ENCODE assay signal across 7 mouse cellular contexts in the genomic region with DNA sequence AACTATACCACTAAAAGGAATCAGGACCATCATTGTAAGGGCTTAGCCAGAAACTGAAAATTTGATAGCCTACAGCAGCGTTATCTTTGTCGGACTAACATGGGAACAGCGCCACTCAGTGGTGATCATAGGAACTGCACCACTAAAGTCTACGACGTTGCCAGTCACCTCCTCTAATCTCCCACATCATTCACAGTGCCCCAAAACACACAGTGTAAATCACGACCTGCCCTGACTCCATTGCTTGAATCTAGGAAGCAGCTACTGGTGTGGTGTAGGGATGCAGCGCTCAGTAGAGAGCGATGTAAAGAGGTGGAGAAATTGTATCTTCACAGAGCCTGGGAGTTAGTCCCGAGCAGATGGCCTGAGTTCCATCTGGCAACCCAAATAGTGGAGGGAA. TPM values are rescaled to one million over a fixed set of nuclear protein-coding genes. Genes with fewer than 3 reads are reported as not detected.
DNase-seq lines count a peak whose midpoint lies in the region; ATAC-seq lines count a peak whose summit lies in the region.

No protein-coding gene starts in this region.

- intact Hi-C loops in left cerebral cortex, postnatal 36 days (cut with DNase I): loop anchor here (2.0 to 5.0 kb wide), 3 partner anchors 94 to 324 kb away; no protein-coding TSS in a partner anchor

- H3K4me3 ChIP-seq in midbrain, embryonic 13.5 days (replicated peaks): no peak overlapping the region

- 0 out of 2 replicates have a peak overlapping the region, but pooled peaks have one; percentile 22 for H3K4me2 ChIP-seq in midbrain, embryonic 13.5 days (replicated peaks)

- H3K4me1 ChIP-seq in midbrain, embryonic 13.5 days (replicated peaks): peaks cover 12% of the 10 kb centered on the region

- peak; percentile 57 for DNase-seq in WW6 (ENCODE audit: low read depth, low spot score)
- DNase-seq in cerebellum, postnatal 25 days: peak; percentile 90 to 93
- peak; percentile 81 for DNase-seq in gastrocnemius, adult 18-20 months (ENCODE audit: low spot score)
- DNase-seq in kidney, adult 11 months: peak; percentile 37
- DNase-seq in left cerebral cortex, postnatal 36 days (ENCODE audit: low spot score in 2 of 2): peak; percentile 80 to 84
- peak; percentile 48 to 74 for DNase-seq in spleen, adult 18-20 months

- peak; percentile 66 for ATAC-seq in midbrain, embryonic 13.5 days

- no peak overlapping the region for H3K9ac ChIP-seq in midbrain, embryonic 13.5 days (replicated peaks)

- H3K27me3 ChIP-seq in midbrain, embryonic 13.5 days: peaks cover 9% of the 10 kb centered on the region; the same call in 1 of the 2 replicates

- no peaks in the 10 kb centered on the region for H3K9me3 ChIP-seq in midbrain, embryonic 13.5 days

- WGBS in midbrain, embryonic 13.5 days: 13% methylated on average over 9 of the region's 9 CpGs

- H3K27ac ChIP-seq in midbrain, embryonic 13.5 days: no peak overlapping the region

- no peaks in the 10 kb centered on the region for H3K36me3 ChIP-seq in midbrain, embryonic 13.5 days

RNA-seq across cellular contexts. Expression of gene Tmem192, which starts 5.5 kb away (rescaled TPM):
- 10 to 100 TPM; 21.8 TPM for total RNA-seq in gastrocnemius, adult 18-20 months (2021)
- 10 to 100 TPM; 21.3 to 26.9 TPM for total RNA-seq in left cerebral cortex, postnatal 36 days (2021)
- polyA plus RNA-seq in midbrain, embryonic 13.5 days (2015; fragmentation: Nextera tagmentation; extraction: Ambion mirVana): 20.8 and 21.4 TPM in 2 replicates

RNA-seq across cellular contexts. Expression of gene Trim75, which starts 46.1 kb away (rescaled TPM):
- total RNA-seq in gastrocnemius, adult 18-20 months (2021): not detected
- total RNA-seq in left cerebral cortex, postnatal 36 days (2021): not detected
- polyA plus RNA-seq in midbrain, embryonic 13.5 days (2015; fragmentation: Nextera tagmentation; extraction: Ambion mirVana): not detected in 2 replicates

Comparison
In these comparisons a context has a peak if more than half of its experiments do, and no peak if none do; other contexts are left out.
1. DNase-seq: peak in every context shown above with its lines; median percentile 92 in cerebellum, postnatal 25 days; 82 in left cerebral cortex, postnatal 36 days; 81 in gastrocnemius, adult 18-20 months; 61 in spleen, adult 18-20 months; 57 in WW6; 37 in kidney, adult 11 months.